Mouse (Mus musculus) erythroblast, adult 5-6 weeks (primary cell): ENCODE results near the gene Scap. TPM values are rescaled to one million over a fixed set of nuclear protein-coding genes. Genes with fewer than 3 reads are reported as not detected.

Experiments used
- total RNA-seq, 2 experiments: library from RNA; stranded (forward) in 1 of 2; stranded (reverse) in 1 of 2; fragments of 150-400 nt in 1 of 2; fragments of 200-764, 138-1000 nt in 1 of 2; gene quantifications; 2 replicates each; pipeline versions ENCODE4 v1.2.3 to v1.2.4; 2015 to 2017; ENCODE audit warnings: low replicate concordance in 2 of 2

Gene Scap
- total RNA-seq, 2 experiments from 2014 or later = 3.7 to 13.8 TPM

Other genes with a start within 250 kb of the Scap start
- 24.9 and 33.6 TPM in 2 replicates for gene Smarcc1, start 215.6 kb upstream of the Scap start, total RNA-seq (2015; ENCODE audit: low replicate concordance)
- 17.6 and 24.5 TPM in 2 replicates for gene Smarcc1, start 215.6 kb upstream of the Scap start, total RNA-seq (2017; ENCODE audit: low replicate concordance)
- 13.3 and 19.2 TPM in 2 replicates for gene Dhx30, start 215.5 kb upstream of the Scap start, total RNA-seq (2015; ENCODE audit: low replicate concordance)
- gene Dhx30, start 215.5 kb upstream of the Scap start, total RNA-seq (2017; ENCODE audit: low replicate concordance) = 7.8 and 10.7 TPM in 2 replicates
- gene Cspg5, start 89.5 kb upstream of the Scap start, total RNA-seq (2015; ENCODE audit: low replicate concordance) = not detected in 2 replicates
- 0.17 and 0.70 TPM in 2 replicates for gene Cspg5, start 89.5 kb upstream of the Scap start, total RNA-seq (2017; ENCODE audit: low replicate concordance)
- 0.19 and 1.5 TPM in 2 replicates for gene Elp6, start 28.1 kb upstream of the Scap start, total RNA-seq (2015; ENCODE audit: low replicate concordance)
- gene Elp6, start 28.1 kb upstream of the Scap start, total RNA-seq (2017; ENCODE audit: low replicate concordance) = 0.56 and 1.8 TPM in 2 replicates
- gene Ptpn23, start 74.9 kb downstream of the Scap start, total RNA-seq (2015; ENCODE audit: low replicate concordance) = 3.8 and 4.2 TPM in 2 replicates
- gene Ptpn23, start 74.9 kb downstream of the Scap start, total RNA-seq (2017; ENCODE audit: low replicate concordance) = 0.60 and 1.1 TPM in 2 replicates
- 6,400 and 7,048 TPM in 2 replicates for gene Ngp, start 86.5 kb downstream of the Scap start, total RNA-seq (2015; ENCODE audit: low replicate concordance)
- 1,550 and 2,626 TPM in 2 replicates for gene Ngp, start 86.5 kb downstream of the Scap start, total RNA-seq (2017; ENCODE audit: low replicate concordance)
- 4.8 and 18.4 TPM in 2 replicates for gene Klhl18, start 143.4 kb downstream of the Scap start, total RNA-seq (2015; ENCODE audit: low replicate concordance)
- gene Klhl18, start 143.4 kb downstream of the Scap start, total RNA-seq (2017; ENCODE audit: low replicate concordance) = 2.4 and 3.4 TPM in 2 replicates
- 0.84 TPM in 1 of 2 replicates, not detected in the other for gene Kif9, start 143.7 kb downstream of the Scap start, total RNA-seq (2015; ENCODE audit: low replicate concordance)
- 0.42 TPM in 1 of 2 replicates, not detected in the other for gene Kif9, start 143.7 kb downstream of the Scap start, total RNA-seq (2017; ENCODE audit: low replicate concordance)
- gene Setd2, start 199.3 kb downstream of the Scap start, total RNA-seq (2015; ENCODE audit: low replicate concordance) = 69.6 and 79.0 TPM in 2 replicates
- gene Setd2, start 199.3 kb downstream of the Scap start, total RNA-seq (2017; ENCODE audit: low replicate concordance) = 82.8 and 140 TPM in 2 replicates